Mouse (Mus musculus) heart, embryonic 16.5 days (tissue): ENCODE results near the gene Zdhhc18. TPM values are rescaled to one million over a fixed set of nuclear protein-coding genes. Genes with fewer than 3 reads are reported as not detected.
A peak's percentile ranks its signal among the peaks of the same experiment; 100 is the strongest.

Source experiments
- ATAC-seq: fragments of 200-750 bp; cut with Nextera tagmentation; replicated peaks from 2 replicates; pipeline ENCODE4 v1.8.0; 2017; ENCODE audit warnings: moderate number of reproducible peaks; ENCODE audit not compliant: insufficient read depth, low FRiP score; ENCODE audit errors: extremely low read depth
- H3K27ac ChIP-seq: fragments of 300-500 bp; sonication (generic); 2 replicates; pipeline ENCODE4 v1.5.1; 2014; ENCODE audit warnings: mild to moderate bottlenecking, low read length, control low read depth, moderate library complexity
- H3K27me3 ChIP-seq: fragments of 300-500 bp; sonication (generic); 2 replicates; pipeline ENCODE4 v1.6.1; 2014; ENCODE audit warnings: low read length, mixed read lengths; ENCODE audit not compliant: control insufficient read depth, insufficient read depth
- H3K36me3 ChIP-seq: fragments of 300-500 bp; sonication (generic); 2 replicates; pipeline ENCODE4 v1.6.1; 2014; ENCODE audit not compliant: control insufficient read depth, insufficient read depth
- H3K4me1 ChIP-seq: fragments of 300-500 bp; sonication (generic); 2 replicates; pipeline ENCODE4 v1.6.1; 2014; ENCODE audit warnings: low read length, mixed read lengths; ENCODE audit not compliant: control insufficient read depth, insufficient read depth
- H3K4me2 ChIP-seq: fragments of 300-500 bp; sonication (generic); 2 replicates; pipeline ENCODE4 v1.6.1; 2014; ENCODE audit warnings: low read depth, mild to moderate bottlenecking, control low read depth, low read length
- H3K4me3 ChIP-seq: fragments of 300-500 bp; sonication (generic); 2 replicates; pipeline ENCODE4 v1.5.1; 2014; ENCODE audit warnings: mild to moderate bottlenecking, control low read depth, low read length
- H3K9ac ChIP-seq: fragments of 300-500 bp; sonication (generic); 2 replicates; pipeline ENCODE4 v1.6.1; 2014; ENCODE audit warnings: low read length, control low read depth
- H3K9me3 ChIP-seq: fragments of 300-500 bp; sonication (generic); replicated peaks from 2 replicates; pipeline ENCODE4 v1.6.1; 2016; ENCODE audit warnings: low read length; ENCODE audit not compliant: control insufficient read depth
- WGBS: fragments of 180-500 bp; shearing (Covaris S2); extraction: QIAGEN DNeasy Blood & Tissue Kit; methylation state at CpG from one replicate; pipeline ENCODE4 v1.1.7; 2014; 5-methylcytosine and 5-hydroxymethylcytosine counted together
- polyA plus RNA-seq: library from polyadenylated mRNA; unstranded; fragments of >200 nt; fragmentation: Nextera tagmentation; extraction: Ambion mirVana; gene quantifications from 2 replicates; pipeline ENCODE4 v1.2.1, GENCODE M21; 2015

Gene Zdhhc18
- polyA plus RNA-seq, 1 experiment from 2014 or later, result 2.2 TPM

GRCm38 (mm10) chr4:133596084-133596483 is 53.9 kb downstream of the Zdhhc18 start:
- H3K4me2 ChIP-seq, result no peak overlapping the region
- H3K4me3 ChIP-seq, result no peak overlapping the region
- no peaks in the 10 kb centered on the region for H3K9me3 ChIP-seq
- H3K27ac ChIP-seq, result no peak overlapping the region
- peaks cover 8% of the 10 kb centered on the region for H3K4me1 ChIP-seq
- 71% methylated on average over 6 of the region's 6 CpGs for WGBS
- H3K36me3 ChIP-seq, result peaks cover 5% of the 10 kb centered on the region
- no peak for ATAC-seq
- H3K27me3 ChIP-seq, result peaks cover 6% of the 10 kb centered on the region; the same call in 1 of the 2 replicates
- H3K9ac ChIP-seq, result no peak overlapping the region

- no peak overlapping the region for H3K4me2 ChIP-seq
- no peak for ATAC-seq
Observed at GRCm38 (mm10) chr4:133595538-133595937, 54.4 kb downstream of the Zdhhc18 start.

GRCm38 (mm10) chr4:133592570-133592969 is 57.4 kb downstream of the Zdhhc18 start:
- Histone ChIP-seq H3K9me3 (no peaks in the 10 kb centered on the region), H3K4me3 (no peak overlapping the region), H3K36me3 (peaks cover 19% of the 10 kb centered on the region), H3K27me3 (no peaks in the 10 kb centered on the region), H3K27ac (no peak overlapping the region), H3K9ac (peak overlapping the region; percentile 31; the same call in 1 of the 2 replicates), H3K4me2 (no peak overlapping the region), H3K4me1 (no peaks in the 10 kb centered on the region)
- 23% methylated on average over 7 of the region's 7 CpGs for WGBS
- 0 out of 2 replicates have a peak, but pooled peaks have one; percentile 32 for ATAC-seq

More at GRCm38 (mm10) chr4:133595538-133595937, 54.4 kb downstream of the Zdhhc18 start:
- no peak overlapping the region for H3K27ac ChIP-seq
- peaks cover 5% of the 10 kb centered on the region for H3K36me3 ChIP-seq
- H3K9me3 ChIP-seq, result no peaks in the 10 kb centered on the region
- H3K4me3 ChIP-seq, result no peak overlapping the region
- H3K4me1 ChIP-seq, result peaks cover 8% of the 10 kb centered on the region
- H3K27me3 ChIP-seq, result peaks cover 6% of the 10 kb centered on the region; the same call in 1 of the 2 replicates
- H3K9ac ChIP-seq, result no peak overlapping the region
- 47% methylated on average over 7 of the region's 7 CpGs for WGBS

GRCm38 (mm10) chr4:133584059-133584951 is 65.6 kb downstream of the Zdhhc18 start, which contains the start of gene Gpn2:
Gene Gpn2 (plus strand): TSS chr4:133584362.
- H3K27ac ChIP-seq, result peak within 1 kb of the TSS; percentile 86
- peak within 1 kb of the TSS; percentile 74 for H3K4me3 ChIP-seq
- H3K9me3 ChIP-seq, result no peaks in the 10 kb centered on the region
- peak within 1 kb of the TSS; percentile 93 for H3K9ac ChIP-seq
- peaks cover 33% of the 10 kb centered on the region for H3K36me3 ChIP-seq
- H3K4me2 ChIP-seq, result peak within 1 kb of the TSS; percentile 90
- peaks cover 12% of the 10 kb centered on the region for H3K4me1 ChIP-seq
- H3K27me3 ChIP-seq, result no peaks in the 10 kb centered on the region
- ATAC-seq, result peak; percentile 84
- WGBS, result under 1% methylated on average over 65 of the region's 65 CpGs

- WGBS, result 56% methylated on average over 6 of the region's 6 CpGs
- peaks cover 12% of the 10 kb centered on the region for H3K4me1 ChIP-seq
- peak overlapping the region; percentile 93 for H3K9ac ChIP-seq
- H3K27ac ChIP-seq, result peak overlapping the region; percentile 86
- H3K4me2 ChIP-seq, result peak overlapping the region; percentile 90
- peak overlapping the region; percentile 74 for H3K4me3 ChIP-seq
- H3K27me3 ChIP-seq, result no peaks in the 10 kb centered on the region
- no peaks in the 10 kb centered on the region for H3K9me3 ChIP-seq
- H3K36me3 ChIP-seq, result peaks cover 29% of the 10 kb centered on the region
- peak; percentile 35 for ATAC-seq
Observed at GRCm38 (mm10) chr4:133583690-133584058, 66.3 kb downstream of the Zdhhc18 start.

GRCm38 (mm10) chr4:133577983-133578382 is 72.0 kb downstream of the Zdhhc18 start:
- Histone ChIP-seq H3K4me2 (no peak overlapping the region), H3K27ac (no peak overlapping the region), H3K9me3 (no peaks in the 10 kb centered on the region), H3K4me1 (peaks cover 6% of the 10 kb centered on the region), H3K9ac (no peak overlapping the region), H3K27me3 (no peaks in the 10 kb centered on the region), H3K4me3 (no peak overlapping the region), H3K36me3 (peaks cover 21% of the 10 kb centered on the region)
- ATAC-seq, result no peak
- WGBS, result 79% methylated on average over 12 of the region's 12 CpGs

GRCm38 (mm10) chr4:133574843-133575202 is 75.1 kb downstream of the Zdhhc18 start:
- H3K36me3 ChIP-seq, result peaks cover 5% of the 10 kb centered on the region
- ATAC-seq, result peak; percentile 29; the same call in 1 of the 2 replicates
- H3K4me3 ChIP-seq, result peak overlapping the region; percentile 77
- H3K4me2 ChIP-seq, result peak overlapping the region; percentile 80
- H3K9ac ChIP-seq, result peak overlapping the region; percentile 83
- WGBS, result under 1% methylated on average over 41 of the region's 41 CpGs
- 0 out of 2 replicates have a peak, but pooled peaks cover 2% of the 10 kb centered on the region for H3K9me3 ChIP-seq
- H3K4me1 ChIP-seq, result peaks cover 6% of the 10 kb centered on the region
- H3K27ac ChIP-seq, result no peak overlapping the region
- no peaks in the 10 kb centered on the region for H3K27me3 ChIP-seq

- 0 out of 2 replicates have a peak, but pooled peaks cover 2% of the 10 kb centered on the region for H3K9me3 ChIP-seq
- H3K27me3 ChIP-seq, result no peaks in the 10 kb centered on the region
- WGBS, result 5% methylated on average over 44 of the region's 44 CpGs
- H3K36me3 ChIP-seq, result peaks cover 4% of the 10 kb centered on the region; the same call in 1 of the 2 replicates
- H3K4me3 ChIP-seq, result peak within 1 kb of the TSS; percentile 77
- H3K4me1 ChIP-seq, result peaks cover 6% of the 10 kb centered on the region
- ATAC-seq, result peak; percentile 90
- peak within 1 kb of the TSS; percentile 76 for H3K27ac ChIP-seq
- H3K9ac ChIP-seq, result peak within 1 kb of the TSS; percentile 83
- peak within 1 kb of the TSS; percentile 80 for H3K4me2 ChIP-seq
Observed at GRCm38 (mm10) chr4:133574070-133574842, 75.7 kb downstream of the Zdhhc18 start, which contains the start of gene Gpatch3. Gene Gpatch3 (plus strand): TSS chr4:133574745.
